Mouse (Mus musculus) layer of hippocampus, adult 8-10 months (tissue): ENCODE measurements around the gene Nat8f7. TPM values are rescaled to one million over a fixed set of nuclear protein-coding genes. Genes with fewer than 3 reads are reported as not detected.
"Not testable (repeated sequence)": the region's sequence is repeated elsewhere in the genome, so short reads cannot be mapped to it uniquely, and the experiment has no call there.

Experiments
- DNase-seq, 2 experiments: peaks; one replicate each; pipeline ENCODE4 v3.0.0; 2022; ENCODE audit warnings: low spot score in 2 of 2
- microRNA-seq, 2 experiments: library from miRNA; unstranded; fragments of <30 nt; microRNA quantifications; one replicate each; pipeline ENCODE4 v1.2.0; 2022
- total RNA-seq, 4 experiments: library from RNA; stranded (reverse); gene quantifications; 2 replicates each; pipeline ENCODE4 v1.2.4; 2022

Gene Nat8f7
- total RNA-seq, result 1 to 10 TPM; 4.1 to 5.6 (median 4.7) TPM

GRCm38 (mm10) chr6:85713105-85713504 lies at the start of gene Nat8f7:
TSS of gene Nat8f7 (minus strand) at chr6:85713205.
- not testable (repeated sequence) for DNase-seq

GRCm38 (mm10) chr6:85762678-85763077 lies 49.7 kb upstream of the Nat8f7 start:
- DNase-seq, result not testable (repeated sequence)

- not testable (repeated sequence) for DNase-seq
These were observed 42.8 kb upstream of the Nat8f7 start for GRCm38 (mm10) chr6:85755705-85756249.

GRCm38 (mm10) chr6:85709607-85710006 lies 3.4 kb downstream of the Nat8f7 start:
- not testable (repeated sequence) for DNase-seq

GRCm38 (mm10) chr6:85709206-85709605 lies 3.8 kb downstream of the Nat8f7 start:
- not testable (repeated sequence) for DNase-seq

- not testable (repeated sequence) for DNase-seq
These were observed 11.1 kb downstream of the Nat8f7 start for GRCm38 (mm10) chr6:85701943-85702342.

Small RNAs within 50 kb of the gene (microRNA-seq; reads per million reads assigned to microRNA genes)
- 0 reads per million in 2 experiments for gene Gm27317

Other genes starting within 250 kb of the Nat8f7 start
- gene Fbxo41, start 210.2 kb downstream of the Nat8f7 start, total RNA-seq, result 10 to 100 TPM; 68.2 to 87.1 (median 81.3) TPM
- gene Egr4, start 199.6 kb downstream of the Nat8f7 start, total RNA-seq, result 10 to 100 TPM; 18.5 to 24.4 (median 20.1) TPM
- 10 to 100 TPM in 1 of 4 experiments, 1 to 10 TPM in 3; 7.2 to 10.1 (median 8.4) TPM for gene Alms1, start 125.7 kb downstream of the Nat8f7 start, total RNA-seq
- 1 to 10 TPM; 2.8 to 4.6 (median 3.5) TPM for gene Nat8f3, start 52.5 kb upstream of the Nat8f7 start, total RNA-seq
- gene Nat8f6, start 107.7 kb upstream of the Nat8f7 start, total RNA-seq, result 1 to 10 TPM in 3 of 4 experiments, under 1 TPM in 1; 0.56 to 3.3 (median 2.6) TPM
- 10 to 100 TPM in 1 of 4 experiments, 1 to 10 TPM in 3; 6.3 to 10.0 (median 7.3) TPM for gene Nat8f5, start 107.8 kb upstream of the Nat8f7 start, total RNA-seq
- 1 to 10 TPM; 4.1 to 7.1 (median 4.9) TPM for gene Nat8, start 118.9 kb upstream of the Nat8f7 start, total RNA-seq
- gene Nat8f2, start 156.0 kb upstream of the Nat8f7 start, total RNA-seq, result 1 to 10 TPM; 2.7 to 4.0 (median 3.3) TPM
- 1 to 10 TPM; 6.0 to 10.0 (median 8.9) TPM for gene Nat8f4, start 191.7 kb upstream of the Nat8f7 start, total RNA-seq
- gene Tprkb, start 198.7 kb upstream of the Nat8f7 start, total RNA-seq, result 100 to 1,000 TPM in 1 of 4 experiments, 10 to 100 TPM in 3; 65.5 to 103 (median 79.0) TPM
- 10 to 100 TPM; 22.5 to 35.0 (median 27.1) TPM for gene Nat8f1, start 202.5 kb upstream of the Nat8f7 start, total RNA-seq
- gene Dusp11, start 248.5 kb upstream of the Nat8f7 start, total RNA-seq, result 100 to 1,000 TPM in 1 of 4 experiments, 10 to 100 TPM in 3; 67.2 to 128 (median 86.1) TPM